Mouse (Mus musculus) C2C12 (cell line): ENCODE measurements around the gene Ogfod3. TPM values are rescaled to one million over a fixed set of nuclear protein-coding genes. Genes with fewer than 3 reads are reported as not detected.
A peak's percentile ranks its signal among the peaks of the same experiment; 100 is the strongest.

Experiments
- H3K27me3 ChIP-seq: one replicate; pipeline ENCODE4 v1.6.1; 2011; ENCODE audit not compliant: control insufficient read depth, insufficient read depth, insufficient read length
- H3K36me3 ChIP-seq: one replicate; pipeline ENCODE4 v1.6.1; 2011; ENCODE audit not compliant: control insufficient read depth, insufficient read depth
- H3K4me3 ChIP-seq: one replicate; pipeline ENCODE4 v1.5.1; 2011; ENCODE audit warnings: mild to moderate bottlenecking, control low read depth; ENCODE audit not compliant: poor library complexity, insufficient read depth, severe bottlenecking
- H3K79me2 ChIP-seq: one replicate; pipeline ENCODE4 v1.6.1; 2011; ENCODE audit not compliant: control insufficient read depth, insufficient read depth
- H3K79me3 ChIP-seq: one replicate; pipeline ENCODE4 v1.6.1; 2011; ENCODE audit warnings: low read depth, control low read depth
- H3ac ChIP-seq: one replicate; pipeline ENCODE3; 2011; ENCODE audit warnings: low read depth; ENCODE audit not compliant: control insufficient read depth, insufficient read length
- CEBPB ChIP-seq: IDR thresholded peaks from one replicate; pipeline ENCODE4 v1.6.1; 2011; ENCODE audit warnings: low read depth, mild to moderate bottlenecking, control low read depth, moderate library complexity
- CTCF ChIP-seq: IDR thresholded peaks from one replicate; pipeline ENCODE4 v1.5.1; 2011; ENCODE audit not compliant: control insufficient read depth, insufficient read depth, insufficient read length
- FOSL1 ChIP-seq: IDR thresholded peaks from one replicate; pipeline ENCODE4 v1.8.0; 2011; ENCODE audit warnings: mild to moderate bottlenecking, low read length; ENCODE audit not compliant: poor library complexity, insufficient read depth, severe bottlenecking
- MAX ChIP-seq: IDR thresholded peaks from one replicate; pipeline ENCODE4 v1.6.1; 2011; ENCODE audit warnings: mild to moderate bottlenecking, control low read depth
- MYOD1 ChIP-seq: IDR thresholded peaks from one replicate; pipeline ENCODE4 v1.6.1; 2011; ENCODE audit warnings: low read depth; ENCODE audit not compliant: control insufficient read depth, insufficient read length
- MYOG ChIP-seq: IDR thresholded peaks from one replicate; pipeline ENCODE4 v1.6.1; 2011; ENCODE audit not compliant: control insufficient read depth, insufficient read length; ENCODE audit errors: extremely low read depth
- USF1 ChIP-seq: IDR thresholded peaks from one replicate; pipeline ENCODE4 v1.6.1; 2011; ENCODE audit warnings: low read depth, mild to moderate bottlenecking, control low read depth, moderate library complexity
- long read RNA-seq, 2 experiments: library from polyadenylated mRNA; unstranded; transcript quantifications; one replicate each; pipeline ENCODE4 v2.0.0; 2019 to 2020
- polyA plus RNA-seq: library from polyadenylated mRNA; unstranded; fragments of >200 nt; fragmentation: generic; extraction: Trizol; gene quantifications from one replicate; pipeline ENCODE4 v1.2.1, GENCODE M21; 2012; ENCODE audit warnings: missing spikeins

Ogfod3 gene
- 10.8 TPM for polyA plus RNA-seq
- long read RNA-seq, experiment 1, transcript Ogfod3-201 (9 exons, 1,308 nt), result major isoform, 21 of 22 reads
- long read RNA-seq, experiment 1, partial matches to known transcripts, result 0 of 22 reads
- long read RNA-seq, experiment 1, other reads (novel, unspliced or antisense), result 1 of 22 reads
- long read RNA-seq, experiment 2, transcript Ogfod3-201 (9 exons, 1,308 nt), result major isoform, 25 of 27 reads
- long read RNA-seq, experiment 2, partial matches to known transcripts, result 1 of 27 reads
- long read RNA-seq, experiment 2, other reads (novel, unspliced or antisense), result 1 of 27 reads

- TF ChIP-seq CEBPB (no peak), MYOG (no peak), MAX (no peak)
- Histone ChIP-seq H3K36me3 (peaks cover 7% of the 10 kb centered on the region), H3K79me3 (no peaks in the 10 kb centered on the region), H3K79me2 (no peaks in the 10 kb centered on the region), H3K4me3 (peak within 1 kb of the TSS; percentile 68), H3K27me3 (no peaks in the 10 kb centered on the region), H3ac (peak within 1 kb of the TSS; percentile 80)
Observed at GRCm38 (mm10) chr11:121204161-121205006, at the start of gene Ogfod3, which contains the start of gene Hexdc. Gene Ogfod3, minus strand, starts transcription at chr11:121204711. Gene Hexdc, plus strand, starts transcription at chr11:121204433.

- TF ChIP-seq CTCF, result no peak
- TF ChIP-seq MYOG, result no peak
- no peak for TF ChIP-seq CEBPB
- no peak for TF ChIP-seq USF1
- no peak for TF ChIP-seq FOSL1
- TF ChIP-seq MAX, result no peak
- TF ChIP-seq MYOD1, result no peak
- H3K36me3 ChIP-seq, result peaks cover 31% of the 10 kb centered on the region
- H3K4me3 ChIP-seq, result no peak overlapping the region
- H3K79me3 ChIP-seq, result no peaks in the 10 kb centered on the region
- no peaks in the 10 kb centered on the region for H3K79me2 ChIP-seq
- no peaks in the 10 kb centered on the region for H3K27me3 ChIP-seq
- no peak overlapping the region for H3ac ChIP-seq
Observed at GRCm38 (mm10) chr11:121250196-121250595, 45.7 kb upstream of the Ogfod3 start.

GRCm38 (mm10) chr11:121239669-121240068 is 35.2 kb upstream of the Ogfod3 start:
- Histone ChIP-seq H3K79me3 (no peaks in the 10 kb centered on the region), H3K79me2 (no peaks in the 10 kb centered on the region), H3K36me3 (peaks cover 2% of the 10 kb centered on the region), H3ac (no peak overlapping the region), H3K4me3 (no peak overlapping the region), H3K27me3 (no peaks in the 10 kb centered on the region)
- TF ChIP-seq MYOD1, result no peak

- Histone ChIP-seq H3ac (peak overlapping the region; percentile 53), H3K36me3 (no peaks in the 10 kb centered on the region), H3K79me2 (no peaks in the 10 kb centered on the region), H3K27me3 (no peaks in the 10 kb centered on the region), H3K79me3 (no peaks in the 10 kb centered on the region), H3K4me3 (peak overlapping the region; percentile 67)
- TF ChIP-seq USF1, result peak; percentile 71
- TF ChIP-seq CTCF, result peak; percentile 0
- TF ChIP-seq MAX, result no peak
Observed at GRCm38 (mm10) chr11:121237345-121238128, 33.0 kb upstream of the Ogfod3 start.

- no peaks in the 10 kb centered on the region for H3K79me2 ChIP-seq
Observed at GRCm38 (mm10) chr11:121236564-121237344, 32.2 kb upstream of the Ogfod3 start, which contains the start of gene Narf. Gene Narf, plus strand, starts transcription at chr11:121237253.

More at GRCm38 (mm10) chr11:121236564-121237344, 32.2 kb upstream of the Ogfod3 start, which contains the start of gene Narf:
- peak within 1 kb of the TSS; percentile 85 for H3ac ChIP-seq
- peak within 1 kb of the TSS; percentile 67 for H3K4me3 ChIP-seq
- no peaks in the 10 kb centered on the region for H3K27me3 ChIP-seq
- no peaks in the 10 kb centered on the region for H3K79me3 ChIP-seq
- no peaks in the 10 kb centered on the region for H3K36me3 ChIP-seq
- TF ChIP-seq MYOG (no peak), CTCF (peak; percentile 60), CEBPB (no peak), USF1 (no peak), MYOD1 (no peak), MAX (peak; percentile 74), FOSL1 (no peak)
